Comparison of ENCODE assay signal across 21 mouse cellular contexts in genomic region chr3:33372806-33373205, GRCm38 (mm10).
"Had no signal": no experiment of that assay in that cellular context is flagged by ENCODE, and none has a peak within 500 bp of the region (broad histone marks: within the 10 kb centered on the region; RNA-seq: fewer than 3 reads in every experiment).

No protein-coding gene starts in this region.

- H3K27me3 ChIP-seq: kidney, embryonic 15.5 days; limb, embryonic 15.5 days; midbrain, embryonic 13.5 days; neural tube, embryonic 13.5 days had no signal

- H3K27ac ChIP-seq: kidney, embryonic 15.5 days; limb, embryonic 15.5 days; liver, embryonic 14.5 days; macrophage; midbrain, embryonic 10.5 days; midbrain, embryonic 13.5 days; neural tube, embryonic 13.5 days; stomach, postnatal 0 days had no signal

- H3K4me1 ChIP-seq: kidney, embryonic 15.5 days; limb, embryonic 15.5 days; midbrain, embryonic 10.5 days; midbrain, embryonic 13.5 days; neural tube, embryonic 13.5 days had no signal

- H3K4me2 ChIP-seq: kidney, embryonic 15.5 days; limb, embryonic 15.5 days; liver, embryonic 11.5 days; lung, embryonic 14.5 days; midbrain, embryonic 13.5 days; neural tube, embryonic 13.5 days had no signal

- H3K9me3 ChIP-seq: kidney, embryonic 15.5 days; limb, embryonic 15.5 days; midbrain, embryonic 10.5 days; midbrain, embryonic 13.5 days; neural tube, embryonic 13.5 days had no signal

- ATAC-seq: liver, postnatal 0 days; lung, postnatal 0 days; midbrain, embryonic 13.5 days; midbrain, embryonic 16.5 days had no signal

- H3K4me3 ChIP-seq: kidney, embryonic 15.5 days; limb, embryonic 15.5 days; midbrain, embryonic 10.5 days; midbrain, embryonic 13.5 days; myocyte; neural tube, embryonic 13.5 days had no signal

- DNase-seq: kidney, adult 11 months; kidney, adult 8-10 months; kidney, postnatal 14 days; kidney, postnatal 4 days; liver, postnatal 0 days; lung, embryonic 14.5 days; thymus, adult 2 months; thymus, postnatal 14 days; thymus, postnatal 4 days had no signal

- H3K36me3 ChIP-seq: kidney, embryonic 15.5 days; limb, embryonic 15.5 days; midbrain, embryonic 10.5 days; midbrain, embryonic 13.5 days; neural tube, embryonic 13.5 days had no signal

- H3K9ac ChIP-seq: kidney, embryonic 15.5 days; limb, embryonic 15.5 days; liver, embryonic 14.5 days; liver, postnatal 0 days; lung, embryonic 14.5 days; midbrain, embryonic 13.5 days; neural tube, embryonic 13.5 days had no signal
